12 mouse cellular contexts compared by ENCODE assay signal in the genomic region with DNA sequence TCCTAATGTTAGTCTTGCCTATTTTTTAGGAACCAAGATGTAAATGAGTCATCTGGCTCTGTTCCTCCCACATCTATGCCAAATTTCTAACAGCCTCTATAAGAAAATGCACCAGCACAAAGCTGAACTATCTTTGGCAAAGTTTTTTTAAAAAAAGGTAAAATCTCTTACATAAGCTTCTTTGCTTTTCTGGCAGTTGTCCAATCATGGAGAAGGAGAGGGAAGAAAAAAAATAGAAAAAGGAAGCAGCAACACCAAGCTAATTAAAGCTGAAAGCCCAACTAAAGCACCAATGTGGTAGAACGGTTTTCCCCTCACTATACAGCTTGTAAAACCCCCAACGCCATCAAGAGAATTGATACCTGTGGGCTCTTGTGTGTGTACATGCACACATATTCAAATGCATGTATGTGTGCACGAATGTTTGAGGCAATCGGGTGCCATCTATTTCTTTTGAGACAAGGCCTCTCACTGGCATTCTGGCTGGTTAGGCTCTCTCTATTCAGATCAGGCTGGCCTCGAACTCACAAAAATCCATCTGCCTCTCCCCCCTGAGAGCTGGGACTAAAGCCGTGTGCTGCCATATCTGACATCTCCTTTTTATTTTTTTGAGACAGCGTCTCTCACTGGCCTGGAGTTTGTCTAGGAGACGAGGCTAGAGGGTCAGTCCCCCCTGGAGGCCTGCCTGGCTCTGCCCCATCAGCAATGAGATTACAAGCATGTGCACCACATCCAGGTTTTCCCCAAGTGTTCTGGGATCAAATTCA. TPM values are rescaled to one million over a fixed set of nuclear protein-coding genes. Genes with fewer than 3 reads are reported as not detected.
DNase-seq lines count a peak whose midpoint lies in the region; ATAC-seq lines count a peak whose summit lies in the region.
"Had no signal": no experiment of that assay in that cellular context is flagged by ENCODE, and none has a peak within 500 bp of the region (broad histone marks: within the 10 kb centered on the region; RNA-seq: fewer than 3 reads in every experiment).

No protein-coding gene starts in this region.

- no peaks in the 10 kb centered on the region for H3K27me3 ChIP-seq in liver, embryonic 12.5 days (replicated peaks)
- H3K27me3 ChIP-seq in liver, embryonic 13.5 days, result no peaks in the 10 kb centered on the region
- no peaks in the 10 kb centered on the region for H3K27me3 ChIP-seq in midbrain, embryonic 16.5 days (ENCODE audit: control insufficient read depth, insufficient read depth, low read depth, low read length)
- H3K27me3 ChIP-seq: embryonic facial prominence, embryonic 12.5 days; stomach, embryonic 15.5 days had no signal

- no peak for ATAC-seq in liver, embryonic 12.5 days
- ATAC-seq in liver, embryonic 13.5 days (ENCODE audit: low read depth), result no peak
- ATAC-seq in midbrain, embryonic 16.5 days, result no peak
- ATAC-seq: intestine, embryonic 16.5 days had no signal

- H3K4me3 ChIP-seq in liver, embryonic 12.5 days, result no peak overlapping the region
- no peak overlapping the region for H3K4me3 ChIP-seq in liver, embryonic 13.5 days (replicated peaks)
- no peak overlapping the region for H3K4me3 ChIP-seq in midbrain, embryonic 16.5 days (ENCODE audit: low read depth, low read length)
- H3K4me3 ChIP-seq: embryonic facial prominence, embryonic 12.5 days; stomach, embryonic 15.5 days had no signal

- no peak overlapping the region for H3K9ac ChIP-seq in liver, embryonic 12.5 days
- H3K9ac ChIP-seq in liver, embryonic 13.5 days, result no peak overlapping the region
- H3K9ac ChIP-seq in midbrain, embryonic 16.5 days (ENCODE audit: low read depth, low read length), result no peak overlapping the region
- H3K9ac ChIP-seq: embryonic facial prominence, embryonic 12.5 days; stomach, embryonic 15.5 days had no signal

- H3K4me1 ChIP-seq in liver, embryonic 12.5 days, result peaks cover 71% of the 10 kb centered on the region
- H3K4me1 ChIP-seq in liver, embryonic 13.5 days (replicated peaks), result peaks cover 73% of the 10 kb centered on the region
- no peaks in the 10 kb centered on the region; the same call in 1 of the 2 replicates for H3K4me1 ChIP-seq in midbrain, embryonic 16.5 days (ENCODE audit: control insufficient read depth, insufficient read depth, low read length)

- WGBS in liver, embryonic 12.5 days (ENCODE audit: insufficient replicate concordance), result 67% methylated on average over 8 of the region's 8 CpGs
- WGBS in liver, embryonic 13.5 days (ENCODE audit: insufficient replicate concordance), result 66% methylated on average over 8 of the region's 8 CpGs
- WGBS in midbrain, embryonic 16.5 days, result 78% methylated on average over 8 of the region's 8 CpGs

- no peak overlapping the region for H3K4me2 ChIP-seq in liver, embryonic 12.5 days
- no peak overlapping the region for H3K4me2 ChIP-seq in liver, embryonic 13.5 days
- H3K4me2 ChIP-seq in midbrain, embryonic 16.5 days (ENCODE audit: low read length), result no peak overlapping the region
- H3K4me2 ChIP-seq: embryonic facial prominence, embryonic 12.5 days; stomach, embryonic 15.5 days had no signal

- H3K27ac ChIP-seq in liver, embryonic 12.5 days, result peak overlapping the region; percentile 13; the same call in 1 of the 2 replicates
- peak overlapping the region; percentile 92; the same call in 1 of the 2 replicates for H3K27ac ChIP-seq in liver, embryonic 13.5 days
- H3K27ac ChIP-seq in midbrain, embryonic 16.5 days (ENCODE audit: low read length), result no peak overlapping the region
- H3K27ac ChIP-seq: embryonic facial prominence, embryonic 12.5 days had no signal

- H3K9me3 ChIP-seq in liver, embryonic 12.5 days (replicated peaks), result no peaks in the 10 kb centered on the region
- no peaks in the 10 kb centered on the region for H3K9me3 ChIP-seq in liver, embryonic 13.5 days (replicated peaks)
- no peaks in the 10 kb centered on the region for H3K9me3 ChIP-seq in midbrain, embryonic 16.5 days (replicated peaks; ENCODE audit: control insufficient read depth, low read length, poor library complexity, severe bottlenecking)
- H3K9me3 ChIP-seq: embryonic facial prominence, embryonic 12.5 days; stomach, embryonic 15.5 days had no signal

- H3K36me3 ChIP-seq in liver, embryonic 12.5 days, result 0 out of 2 replicates have a peak, but pooled peaks cover under 1% of the 10 kb centered on the region
- no peaks in the 10 kb centered on the region for H3K36me3 ChIP-seq in liver, embryonic 13.5 days
- no peaks in the 10 kb centered on the region for H3K36me3 ChIP-seq in midbrain, embryonic 16.5 days (ENCODE audit: control insufficient read depth, insufficient read depth, low read length)
- H3K36me3 ChIP-seq: embryonic facial prominence, embryonic 12.5 days; stomach, embryonic 15.5 days had no signal

- DNase-seq in heart, adult 11 months, result peak; percentile 94
- DNase-seq in heart, adult 9 months (ENCODE audit: low spot score in 2 of 2), result no peak
- DNase-seq in liver (no peak), adipocyte (ENCODE audit: low spot score) (peak; percentile 56)
- no peak for DNase-seq in liver, embryonic 13.5 days
- DNase-seq in lung, adult 18-20 months, result no peak
- DNase-seq: heart, postnatal 10 days had no signal

RNA-seq across cellular contexts. Expression of a gene that starts 28.9 kb away (rescaled TPM):
- polyA plus RNA-seq in liver, embryonic 12.5 days (2016; fragmentation: Nextera tagmentation; extraction: Ambion mirVana), result 65.1 and 68.4 TPM in 2 replicates
- polyA plus RNA-seq in liver, embryonic 13.5 days (2015; fragmentation: Nextera tagmentation; extraction: Ambion mirVana), result 45.0 and 58.2 TPM in 2 replicates
- 23.4 and 23.5 TPM in 2 replicates for polyA plus RNA-seq in midbrain, embryonic 16.5 days (2015; fragmentation: Nextera tagmentation; extraction: Ambion mirVana)

Comparison
In these comparisons a context has a peak if more than half of its experiments do, and no peak if none do; other contexts are left out.
1. DNase-seq: peak in heart, adult 11 months (single experiment) and adipocyte (single experiment); none in heart, adult 9 months (0 of 2), liver (single experiment), liver, embryonic 13.5 days (single experiment) and lung, adult 18-20 months (0 of 2).